Mouse (Mus musculus): ENCODE data around the gene Txn1.

DNA sequence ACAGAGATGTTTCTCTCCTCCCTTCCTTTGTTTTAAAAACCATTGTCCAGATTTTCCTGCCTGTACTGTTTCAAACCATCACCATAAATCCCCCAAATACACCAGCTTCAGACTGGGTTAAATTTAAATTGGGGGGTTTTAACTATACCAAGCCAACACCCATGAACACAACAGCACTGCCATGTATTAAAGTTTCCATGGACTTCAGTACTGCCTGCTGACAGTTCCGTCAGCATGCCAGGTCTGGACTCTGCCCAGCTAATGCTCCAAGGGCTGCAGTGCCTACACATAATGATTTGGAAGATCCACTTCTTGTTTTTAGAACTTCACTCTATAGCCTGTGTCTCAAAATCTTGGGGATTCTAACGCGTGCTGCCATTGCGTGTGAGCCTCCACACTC, 8.7 kb downstream of the Txn1 start:
- TF ChIP-seq CTCF (conservative IDR thresholded peaks at IDR 0.05; ENCODE audit: insufficient read depth, insufficient read length, low read depth, low read length) (no peak), POLR2A (IDR thresholded peaks at IDR 0.05; ENCODE audit: low read depth, low read length) (no peak)
